Comparison of ENCODE assay signal across 10 mouse cellular contexts in the genomic region with DNA sequence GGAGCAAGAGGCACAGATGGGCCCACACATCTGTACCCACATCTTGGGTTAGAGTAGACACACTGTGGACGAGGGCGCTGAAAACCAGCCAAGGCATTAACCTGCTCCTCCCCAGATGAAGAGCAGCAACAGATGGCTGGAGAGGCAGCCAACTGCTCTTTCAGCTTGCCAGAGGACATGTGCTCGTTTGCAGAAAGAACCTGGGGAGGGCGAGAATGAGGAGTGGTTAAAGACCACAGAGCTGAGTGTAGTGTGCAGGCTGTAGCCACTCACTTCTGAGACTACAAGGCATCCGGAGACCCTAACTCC.
DNase-seq lines count a peak whose midpoint lies in the region; TF ChIP-seq lines count a peak whose summit lies in the region.
"Had no signal": no experiment of that assay in that cellular context is flagged by ENCODE, and none has a peak within 500 bp of the region (broad histone marks: within the 10 kb centered on the region; RNA-seq: fewer than 3 reads in every experiment).

No protein-coding gene starts in this region.

- H3K79me2 ChIP-seq in C2C12 (ENCODE audit: control insufficient read depth, insufficient read depth) = no peaks in the 10 kb centered on the region

- H3K4me3 ChIP-seq in C2C12 (ENCODE audit: insufficient read depth, poor library complexity, severe bottlenecking) (no peak overlapping the region), E14TG2a.4 (replicated peaks; ENCODE audit: low read length) (peak overlapping the region; percentile 42)

- no peaks in the 10 kb centered on the region for H3K27me3 ChIP-seq in C2C12 (ENCODE audit: control insufficient read depth, insufficient read depth, insufficient read length)
- H3K27me3 ChIP-seq in E14TG2a.4 (ENCODE audit: insufficient read depth, low read length) = no peaks in the 10 kb centered on the region

- H3K79me3 ChIP-seq in C2C12 (ENCODE audit: low read depth) = no peaks in the 10 kb centered on the region

- peak; percentile 93 for DNase-seq in cerebellum, postnatal 25 days
- peak; percentile 61 to 77 for DNase-seq in layer of hippocampus, adult 18-20 months (ENCODE audit: low spot score in 2 of 2)
- no peak for DNase-seq in lung, postnatal 4 days
- DNase-seq in T-cell, adult 2 months (ENCODE audit: low spot score) = no peak
- DNase-seq in left cerebral cortex, adult 8-10 months (ENCODE audit: low spot score in 2 of 2) = no peak
- DNase-seq in urinary bladder, postnatal 4 days (ENCODE audit: low spot score in 2 of 2) = no peak
- DNase-seq: kidney, postnatal 4 days; lung, embryonic 14.5 days had no signal

- H3ac ChIP-seq in C2C12 (ENCODE audit: control insufficient read depth, insufficient read length, low read depth) = no peak overlapping the region

- peaks cover 80% of the 10 kb centered on the region for H3K4me1 ChIP-seq in E14TG2a.4 (replicated peaks; ENCODE audit: low read depth, low read length)

- no peak for TF ChIP-seq CTCF in C2C12 (IDR thresholded peaks at IDR 0.05; ENCODE audit: control insufficient read depth, insufficient read depth, insufficient read length)
- no peak for TF ChIP-seq CTCF in E14TG2a.4 (conservative IDR thresholded peaks at IDR 0.05; ENCODE audit: low read length)

- H3K9me3 ChIP-seq in E14TG2a.4 (ENCODE audit: low read length) = no peaks in the 10 kb centered on the region

- H3K36me3 ChIP-seq in C2C12 (ENCODE audit: control insufficient read depth, insufficient read depth) (peaks cover 62% of the 10 kb centered on the region), E14TG2a.4 (ENCODE audit: insufficient read depth, low read length) (peaks cover 80% of the 10 kb centered on the region)

TF ChIP-seq in C2C12, 6 proteins besides CTCF, POLR2A, EP300 and RAD21:
- TF ChIP-seq MYOG (IDR thresholded peaks at IDR 0.05; ENCODE audit: control insufficient read depth, extremely low read depth, insufficient read length) (no peak), CEBPB (IDR thresholded peaks at IDR 0.05; ENCODE audit: low read depth) (no peak), MYOD1 (IDR thresholded peaks at IDR 0.05; ENCODE audit: control insufficient read depth, insufficient read length, low read depth) (peak; percentile 92)

Comparison
In these comparisons a context has a peak if more than half of its experiments do, and no peak if none do; other contexts are left out.
1. DNase-seq: peak in cerebellum, postnatal 25 days (2 of 2) and layer of hippocampus, adult 18-20 months (2 of 2); none in lung, postnatal 4 days (0 of 2), T-cell, adult 2 months (single experiment), left cerebral cortex, adult 8-10 months (0 of 2) and urinary bladder, postnatal 4 days (0 of 2).